Mouse (Mus musculus) thymus, adult 2 months (tissue): ENCODE measurements around the gene Bcl11a. TPM values are rescaled to one million over a fixed set of nuclear protein-coding genes. Genes with fewer than 3 reads are reported as not detected.

Experiments
- DNase-seq: peaks from one replicate; pipeline ENCODE4 v3.0.0; 2021
- H3K27ac ChIP-seq: fragments of 200-500 bp; 2 replicates; pipeline ENCODE4 v1.5.1; 2012; ENCODE audit warnings: low read length, control low read depth; ENCODE audit not compliant: control insufficient read depth, insufficient read depth
- H3K27me3 ChIP-seq: fragments of 200-500 bp; 2 replicates; pipeline ENCODE4 v1.6.1; 2012; ENCODE audit warnings: mild to moderate bottlenecking, low read length, moderate library complexity, mixed read lengths; ENCODE audit not compliant: control insufficient read depth, insufficient read depth
- H3K36me3 ChIP-seq: fragments of 200-500 bp; 2 replicates; pipeline ENCODE4 v1.6.1; 2012; ENCODE audit warnings: mild to moderate bottlenecking, low read length, moderate library complexity; ENCODE audit not compliant: control insufficient read depth, insufficient read depth
- H3K4me1 ChIP-seq: fragments of 200-500 bp; replicated peaks from 2 replicates; pipeline ENCODE4 v1.6.1; 2012; ENCODE audit warnings: low read length; ENCODE audit not compliant: control insufficient read depth, insufficient read depth
- H3K4me3 ChIP-seq: fragments of 200-500 bp; 2 replicates; pipeline ENCODE4 v1.5.1; 2012; ENCODE audit warnings: mild to moderate bottlenecking, low read length, control low read depth, moderate library complexity; ENCODE audit not compliant: control insufficient read depth, insufficient read depth
- CTCF ChIP-seq: fragments of 200-500 bp; IDR thresholded peaks from 2 replicates; pipeline ENCODE4 v1.5.1; 2012; ENCODE audit warnings: mild to moderate bottlenecking, control low read depth, low read length, moderate library complexity, borderline replicate concordance; ENCODE audit not compliant: control insufficient read depth, poor library complexity, insufficient read depth; ENCODE audit errors: extremely low read depth
- POLR2A ChIP-seq: fragments of 200-500 bp; IDR thresholded peaks from 2 replicates; pipeline ENCODE4 v1.6.1; 2012; ENCODE audit warnings: mild to moderate bottlenecking, low read length, control low read depth, moderate library complexity; ENCODE audit not compliant: control insufficient read depth, poor library complexity, insufficient read depth; ENCODE audit errors: extremely low read depth
- WGBS: fragments of 180-500 bp; shearing (Covaris S2); methylation state at CpG from one replicate; pipeline ENCODE4 v1.1.7; 2018; 5-methylcytosine and 5-hydroxymethylcytosine counted together
- polyA plus RNA-seq: library from polyadenylated mRNA; depleted of rRNA; stranded (reverse); fragments of >200 nt; gene quantifications from 2 replicates; pipeline ENCODE4 v1.2.3, GENCODE M21; 2012

Gene Bcl11a
- polyA plus RNA-seq, 1 experiment = 2.7 TPM

GRCm38 (mm10) chr11:24159656-24160055 lies 81.8 kb downstream of the Bcl11a start:
- no peaks in the 10 kb centered on the region for H3K36me3 ChIP-seq
- DNase-seq = no peak
- H3K27ac ChIP-seq = no peak overlapping the region
- H3K27me3 ChIP-seq = no peaks in the 10 kb centered on the region
- TF ChIP-seq CTCF (no peak), POLR2A (no peak)
- H3K4me3 ChIP-seq = no peak overlapping the region
- 93% methylated on average over 2 of the region's 2 CpGs for WGBS
- no peaks in the 10 kb centered on the region for H3K4me1 ChIP-seq

GRCm38 (mm10) chr11:24161458-24161857 lies 83.6 kb downstream of the Bcl11a start:
- 99% methylated on average over 2 of the region's 2 CpGs for WGBS
- DNase-seq = no peak
- H3K27me3 ChIP-seq = no peaks in the 10 kb centered on the region
- TF ChIP-seq CTCF (no peak), POLR2A (no peak)
- no peaks in the 10 kb centered on the region for H3K4me1 ChIP-seq
- H3K27ac ChIP-seq = no peak overlapping the region
- H3K4me3 ChIP-seq = no peak overlapping the region
- H3K36me3 ChIP-seq = no peaks in the 10 kb centered on the region

GRCm38 (mm10) chr11:24162056-24162455 lies 84.2 kb downstream of the Bcl11a start:
- 74% methylated on average over 7 of the region's 7 CpGs for WGBS
- Histone ChIP-seq H3K27ac (no peak overlapping the region), H3K4me1 (no peaks in the 10 kb centered on the region), H3K36me3 (no peaks in the 10 kb centered on the region), H3K27me3 (no peaks in the 10 kb centered on the region), H3K4me3 (no peak overlapping the region)
- no peak for DNase-seq
- TF ChIP-seq POLR2A (no peak), CTCF (no peak)

DNA sequence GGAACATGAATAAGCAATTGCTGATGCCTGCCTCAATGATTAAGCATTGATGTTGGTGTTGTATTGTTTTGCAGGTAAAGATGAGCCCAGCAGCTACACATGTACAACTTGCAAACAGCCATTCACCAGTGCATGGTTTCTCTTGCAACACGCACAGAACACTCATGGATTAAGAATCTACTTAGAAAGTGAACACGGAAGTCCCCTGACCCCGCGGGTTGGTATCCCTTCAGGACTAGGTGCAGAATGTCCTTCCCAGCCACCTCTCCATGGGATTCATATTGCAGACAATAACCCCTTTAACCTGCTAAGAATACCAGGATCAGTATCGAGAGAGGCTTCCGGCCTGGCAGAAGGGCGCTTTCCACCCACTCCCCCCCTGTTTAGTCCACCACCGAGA lies 85.2 kb downstream of the Bcl11a start:
- H3K27me3 ChIP-seq = no peaks in the 10 kb centered on the region
- no peak for TF ChIP-seq POLR2A
- TF ChIP-seq CTCF = no peak
- 97% methylated on average over 8 of the region's 8 CpGs for WGBS
- no peak overlapping the region for H3K27ac ChIP-seq
- no peaks in the 10 kb centered on the region for H3K4me1 ChIP-seq
- H3K36me3 ChIP-seq = no peaks in the 10 kb centered on the region
- DNase-seq = no peak
- no peak overlapping the region for H3K4me3 ChIP-seq

DNA sequence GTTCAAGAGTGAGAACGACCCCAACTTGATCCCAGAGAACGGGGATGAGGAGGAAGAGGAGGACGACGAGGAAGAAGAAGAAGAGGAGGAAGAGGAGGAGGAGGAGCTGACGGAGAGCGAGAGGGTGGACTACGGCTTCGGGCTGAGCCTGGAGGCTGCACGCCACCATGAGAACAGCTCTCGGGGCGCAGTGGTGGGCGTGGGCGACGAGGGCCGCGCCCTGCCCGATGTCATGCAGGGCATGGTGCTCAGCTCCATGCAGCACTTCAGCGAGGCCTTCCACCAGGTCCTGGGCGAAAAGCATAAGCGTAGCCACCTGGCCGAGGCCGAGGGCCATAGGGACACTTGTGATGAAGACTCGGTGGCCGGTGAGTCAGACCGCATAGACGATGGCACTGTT lies 86.2 kb downstream of the Bcl11a start:
- 97% methylated on average over 26 of the region's 26 CpGs for WGBS
- DNase-seq = no peak
- H3K36me3 ChIP-seq = no peaks in the 10 kb centered on the region

GRCm38 (mm10) chr11:24171675-24172285 lies 93.9 kb downstream of the Bcl11a start:
- WGBS = 83% methylated on average over 5 of the region's 5 CpGs
- no peak for DNase-seq
- no peaks in the 10 kb centered on the region for H3K27me3 ChIP-seq

More for the DNA sequence above, 86.2 kb downstream of the Bcl11a start:
- no peaks in the 10 kb centered on the region for H3K27me3 ChIP-seq
- TF ChIP-seq CTCF (no peak), POLR2A (no peak)
- no peak overlapping the region for H3K4me3 ChIP-seq
- no peaks in the 10 kb centered on the region for H3K4me1 ChIP-seq
- no peak overlapping the region for H3K27ac ChIP-seq

DNA sequence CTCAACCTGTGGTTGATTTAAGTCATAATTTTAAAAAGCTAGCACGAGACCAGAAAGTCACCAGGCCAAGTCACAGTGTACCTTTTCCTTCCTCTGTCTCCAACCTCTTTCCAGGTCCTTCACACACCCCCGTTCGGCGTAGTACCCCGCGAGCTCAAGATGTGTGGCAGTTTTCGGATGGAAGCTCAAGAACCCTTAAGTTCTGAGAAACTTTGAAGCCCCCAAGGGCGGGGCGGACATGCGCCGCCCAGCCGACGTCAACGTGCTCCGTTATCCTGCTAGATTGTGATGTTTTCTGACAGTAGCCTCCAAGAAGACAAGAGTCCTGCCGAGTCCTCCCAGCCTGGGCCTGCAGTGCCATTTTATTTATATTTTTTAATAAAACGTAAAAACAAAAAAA lies 94.7 kb downstream of the Bcl11a start:
- no peaks in the 10 kb centered on the region for H3K4me1 ChIP-seq
- H3K36me3 ChIP-seq = no peaks in the 10 kb centered on the region
- DNase-seq = no peak
- H3K4me3 ChIP-seq = no peak overlapping the region
- TF ChIP-seq CTCF = no peak
- 98% methylated on average over 17 of the region's 17 CpGs for WGBS
- no peaks in the 10 kb centered on the region for H3K27me3 ChIP-seq
- H3K27ac ChIP-seq = no peak overlapping the region

More at GRCm38 (mm10) chr11:24171675-24172285, 93.9 kb downstream of the Bcl11a start:
- Histone ChIP-seq H3K27ac (no peak overlapping the region), H3K4me1 (no peaks in the 10 kb centered on the region), H3K4me3 (no peak overlapping the region), H3K36me3 (no peaks in the 10 kb centered on the region)
- TF ChIP-seq CTCF (no peak), POLR2A (no peak)
